10 mouse cellular contexts compared by ENCODE assay signal in genomic region chr15:27797480-27798155, GRCm38 (mm10).
DNase-seq lines count a peak whose midpoint lies in the region; ATAC-seq lines count a peak whose summit lies in the region.
"Had no signal": no experiment of that assay in that cellular context is flagged by ENCODE, and none has a peak within 500 bp of the region (broad histone marks: within the 10 kb centered on the region; RNA-seq: fewer than 3 reads in every experiment).

No protein-coding gene starts in this region.

- no peaks in the 10 kb centered on the region for H3K27me3 ChIP-seq in heart, embryonic 16.5 days (ENCODE audit: control insufficient read depth, insufficient read depth, low read length)
- no peaks in the 10 kb centered on the region for H3K27me3 ChIP-seq in embryonic facial prominence, embryonic 13.5 days
- no peaks in the 10 kb centered on the region for H3K27me3 ChIP-seq in hindbrain, embryonic 11.5 days (ENCODE audit: control insufficient read depth, insufficient read depth, low read length)
- no peaks in the 10 kb centered on the region for H3K27me3 ChIP-seq in midbrain, embryonic 14.5 days (ENCODE audit: control insufficient read depth, insufficient read depth, low read length)

- H3K4me1 ChIP-seq in heart, embryonic 16.5 days (ENCODE audit: control insufficient read depth, insufficient read depth, low read length): peaks cover 41% of the 10 kb centered on the region
- peaks cover 88% of the 10 kb centered on the region for H3K4me1 ChIP-seq in embryonic facial prominence, embryonic 13.5 days
- no peaks in the 10 kb centered on the region for H3K4me1 ChIP-seq in hindbrain, embryonic 11.5 days (replicated peaks; ENCODE audit: control insufficient read depth, insufficient read depth, low read length)
- peaks cover 17% of the 10 kb centered on the region for H3K4me1 ChIP-seq in midbrain, embryonic 14.5 days (ENCODE audit: control insufficient read depth, insufficient read depth, low read length)

- no peak for ATAC-seq in heart, embryonic 16.5 days (replicated peaks; ENCODE audit: extremely low read depth, insufficient read depth, low FRiP score)
- peak; percentile 77 for ATAC-seq in embryonic facial prominence, embryonic 13.5 days (ENCODE audit: insufficient number of reproducible peaks, insufficient read depth, low FRiP score, low TSS enrichment, low read depth)
- no peak for ATAC-seq in hindbrain, embryonic 11.5 days (ENCODE audit: low FRiP score)
- peak; percentile 48; the same call in 1 of the 2 replicates for ATAC-seq in midbrain, embryonic 14.5 days (ENCODE audit: low FRiP score, low TSS enrichment)

- peaks cover 2% of the 10 kb centered on the region; the same call in 1 of the 2 replicates for H3K36me3 ChIP-seq in heart, embryonic 16.5 days (ENCODE audit: control insufficient read depth, insufficient read depth)
- H3K36me3 ChIP-seq in embryonic facial prominence, embryonic 13.5 days: peaks cover 28% of the 10 kb centered on the region
- H3K36me3 ChIP-seq in hindbrain, embryonic 11.5 days (ENCODE audit: control insufficient read depth, insufficient read depth, low read length): no peaks in the 10 kb centered on the region
- H3K36me3 ChIP-seq in midbrain, embryonic 14.5 days (ENCODE audit: control insufficient read depth, insufficient read depth, low read length): peaks cover 39% of the 10 kb centered on the region

- H3K27ac ChIP-seq in heart, embryonic 16.5 days (ENCODE audit: low read length): peak overlapping the region; percentile 83
- peak overlapping the region; percentile 90 for H3K27ac ChIP-seq in embryonic facial prominence, embryonic 13.5 days
- peak overlapping the region; percentile 43; the same call in 1 of the 2 replicates for H3K27ac ChIP-seq in hindbrain, embryonic 11.5 days (ENCODE audit: low read depth, low read length)
- peak overlapping the region; percentile 82 for H3K27ac ChIP-seq in midbrain, embryonic 14.5 days (replicated peaks; ENCODE audit: low read depth, low read length)

- DNase-seq in heart, adult 11 months: no peak
- no peak for DNase-seq in hindbrain, embryonic 11.5 days (ENCODE audit: low spot score)
- DNase-seq in midbrain, embryonic 14.5 days: peak; percentile 63
- no peak for DNase-seq in lung, postnatal 36 days
- DNase-seq in kidney, adult 11 months: no peak
- DNase-seq in adipocyte (ENCODE audit: low spot score): no peak
- DNase-seq: adrenal gland, adult 2 months; cerebellum, postnatal 25 days had no signal

- no peak overlapping the region for H3K9ac ChIP-seq in heart, embryonic 16.5 days (ENCODE audit: low read length)
- H3K9ac ChIP-seq in embryonic facial prominence, embryonic 13.5 days: 0 out of 2 replicates have a peak overlapping the region, but pooled peaks have one; percentile 3
- H3K9ac ChIP-seq in hindbrain, embryonic 11.5 days (ENCODE audit: low read depth, low read length): no peak overlapping the region
- no peak overlapping the region for H3K9ac ChIP-seq in midbrain, embryonic 14.5 days (replicated peaks; ENCODE audit: low read length)

- H3K4me3 ChIP-seq in heart, embryonic 16.5 days (ENCODE audit: low read length): no peak overlapping the region
- H3K4me3 ChIP-seq in embryonic facial prominence, embryonic 13.5 days: no peak overlapping the region
- H3K4me3 ChIP-seq in hindbrain, embryonic 11.5 days (ENCODE audit: low read depth, low read length): no peak overlapping the region
- no peak overlapping the region for H3K4me3 ChIP-seq in midbrain, embryonic 14.5 days (replicated peaks; ENCODE audit: low read depth, low read length)

- H3K4me2 ChIP-seq in heart, embryonic 16.5 days (ENCODE audit: low read depth, low read length): no peak overlapping the region
- no peak overlapping the region for H3K4me2 ChIP-seq in embryonic facial prominence, embryonic 13.5 days
- H3K4me2 ChIP-seq in hindbrain, embryonic 11.5 days (replicated peaks; ENCODE audit: low read depth, low read length): no peak overlapping the region
- H3K4me2 ChIP-seq in midbrain, embryonic 14.5 days (ENCODE audit: low read length): no peak overlapping the region

- H3K9me3 ChIP-seq in heart, embryonic 16.5 days (replicated peaks; ENCODE audit: control insufficient read depth, low read length): no peaks in the 10 kb centered on the region
- no peaks in the 10 kb centered on the region for H3K9me3 ChIP-seq in embryonic facial prominence, embryonic 13.5 days
- H3K9me3 ChIP-seq in hindbrain, embryonic 11.5 days (ENCODE audit: control insufficient read depth, low read length): no peaks in the 10 kb centered on the region
- H3K9me3 ChIP-seq in midbrain, embryonic 14.5 days (ENCODE audit: control insufficient read depth, low read length): no peaks in the 10 kb centered on the region

- WGBS in heart, embryonic 16.5 days: 79% methylated on average over 20 of the region's 20 CpGs
- WGBS in embryonic facial prominence, embryonic 13.5 days: 17% methylated on average over 20 of the region's 20 CpGs
- WGBS in hindbrain, embryonic 11.5 days: 69% methylated on average over 20 of the region's 20 CpGs
- WGBS in midbrain, embryonic 14.5 days: 63% methylated on average over 20 of the region's 20 CpGs

Comparison
In these comparisons a context has a peak if more than half of its experiments do, and no peak if none do; other contexts are left out.
1. ATAC-seq: peak in embryonic facial prominence, embryonic 13.5 days (single experiment) and midbrain, embryonic 14.5 days (single experiment); none in heart, embryonic 16.5 days (single experiment) and hindbrain, embryonic 11.5 days (single experiment).
2. Peak in every context shown above with its lines, with median percentiles within 50 percentile points of each other: H3K27ac ChIP-seq.